Mouse (Mus musculus) liver, adult 2 months (tissue): ENCODE data around the gene Snx10. TPM values are rescaled to one million over a fixed set of nuclear protein-coding genes. Genes with fewer than 3 reads are reported as not detected.

ENCODE experiments used
- DNase-seq: peaks from one replicate; pipeline ENCODE4 v3.0.0-alpha.2; 2011; ENCODE audit warnings: low read depth, low spot score; ENCODE audit errors: extremely low read depth
- H3K27ac ChIP-seq: fragments of 200-500 bp; replicated peaks from 2 replicates; pipeline ENCODE4 v1.5.1; 2012; ENCODE audit warnings: low read depth, mild to moderate bottlenecking, control low read depth, inconsistent platforms, low read length; ENCODE audit not compliant: insufficient read depth
- H3K27me3 ChIP-seq: fragments of 200-500 bp; 2 replicates; pipeline ENCODE4 v1.6.1; 2012; ENCODE audit warnings: mild to moderate bottlenecking, moderate library complexity, low read length, inconsistent platforms; ENCODE audit not compliant: control insufficient read depth, insufficient read depth
- H3K36me3 ChIP-seq: fragments of 200-500 bp; 2 replicates; pipeline ENCODE4 v1.6.1; 2012; ENCODE audit warnings: low read length, inconsistent platforms; ENCODE audit not compliant: control insufficient read depth, insufficient read depth
- H3K4me1 ChIP-seq: fragments of 200-500 bp; 2 replicates; pipeline ENCODE4 v1.6.1; 2011; ENCODE audit warnings: low read length; ENCODE audit not compliant: control insufficient read depth, insufficient read depth
- H3K4me3 ChIP-seq: fragments of 200-500 bp; 2 replicates; pipeline ENCODE4 v1.5.1; 2011; ENCODE audit warnings: low read depth, mild to moderate bottlenecking, control low read depth, low read length, moderate library complexity; ENCODE audit not compliant: insufficient read depth
- H3K79me2 ChIP-seq: fragments of 200-500 bp; 2 replicates; pipeline ENCODE4 v1.6.1; 2012; ENCODE audit warnings: inconsistent platforms, mild to moderate bottlenecking, low read length, moderate library complexity; ENCODE audit not compliant: control insufficient read depth, insufficient read depth
- H3K9ac ChIP-seq: fragments of 200-500 bp; 2 replicates; pipeline ENCODE4 v1.6.1; 2012; ENCODE audit warnings: low read depth, mild to moderate bottlenecking, control low read depth, inconsistent platforms, low read length
- CTCF ChIP-seq: fragments of 200-500 bp; IDR thresholded peaks from 2 replicates; pipeline ENCODE4 v1.5.1; 2011; ENCODE audit warnings: low read depth, low read length, control low read depth
- POLR2A ChIP-seq: fragments of 200-500 bp; IDR thresholded peaks from 2 replicates; pipeline ENCODE4 v1.6.1; 2011; ENCODE audit warnings: low read length, control low read depth; ENCODE audit not compliant: insufficient read depth; ENCODE audit errors: extremely low read depth
- WGBS: fragments of 180-500 bp; shearing (Covaris S2); methylation state at CpG from one replicate; pipeline ENCODE4 v1.1.7; 2018; 5-methylcytosine and 5-hydroxymethylcytosine counted together
- polyA plus RNA-seq: library from polyadenylated mRNA; depleted of rRNA; stranded (reverse); fragments of >200 nt; gene quantifications from 2 replicates; pipeline ENCODE4 v1.2.3, GENCODE M21; 2012; rRNA removed
- total RNA-seq: library from RNA; depleted of rRNA; stranded (reverse); fragments of >200 nt; gene quantifications from 2 replicates; pipeline ENCODE4 v1.2.3, GENCODE M21; 2014; rRNA removed

Snx10 gene
- total and polyA plus RNA-seq, 2 experiments = 3.7 to 33.7 TPM

DNA sequence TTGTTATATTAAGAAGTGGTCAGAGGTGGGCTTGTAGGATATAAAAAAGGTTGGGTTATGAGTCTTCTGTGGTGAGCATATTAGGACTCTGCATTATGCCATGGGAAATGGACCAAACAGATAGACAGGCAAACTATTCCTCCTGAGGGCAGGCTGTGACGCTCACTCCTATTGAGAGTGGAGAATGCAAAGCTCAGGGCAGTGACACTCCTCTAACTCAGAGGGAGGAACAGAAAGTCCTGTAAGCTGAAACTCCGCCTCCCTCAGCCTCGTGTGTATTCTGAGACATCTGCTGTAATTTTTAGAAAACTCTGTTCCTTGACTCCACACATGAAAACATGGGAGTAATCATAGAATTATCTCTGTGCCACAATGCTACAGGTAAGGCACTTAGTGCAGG lies 106.0 kb downstream of the Snx10 start:
- no peak for TF ChIP-seq CTCF
- TF ChIP-seq POLR2A = no peak
- H3K4me1 ChIP-seq = peaks cover 2% of the 10 kb centered on the region; the same call in 1 of the 2 replicates
- no peaks in the 10 kb centered on the region for H3K79me2 ChIP-seq
- no peak overlapping the region for H3K4me3 ChIP-seq
- no peak overlapping the region for H3K9ac ChIP-seq
- H3K27ac ChIP-seq = no peak overlapping the region
- H3K27me3 ChIP-seq = no peaks in the 10 kb centered on the region
- no peak for DNase-seq
- no peaks in the 10 kb centered on the region for H3K36me3 ChIP-seq
- 62% methylated on average over 3 of the region's 3 CpGs for WGBS

GRCm38 (mm10) chr6:51630184-51630583 lies 106.5 kb downstream of the Snx10 start:
- TF ChIP-seq POLR2A (no peak), CTCF (no peak)
- WGBS = 70% methylated on average over 2 of the region's 2 CpGs
- H3K79me2 ChIP-seq = no peaks in the 10 kb centered on the region
- peak; percentile 3 for DNase-seq
- H3K9ac ChIP-seq = no peak overlapping the region
- no peak overlapping the region for H3K27ac ChIP-seq
- H3K27me3 ChIP-seq = no peaks in the 10 kb centered on the region
- H3K4me1 ChIP-seq = peaks cover 2% of the 10 kb centered on the region; the same call in 1 of the 2 replicates
- H3K4me3 ChIP-seq = no peak overlapping the region
- no peaks in the 10 kb centered on the region for H3K36me3 ChIP-seq

- no peak for DNase-seq
- 84% methylated on average over 4 of the region's 4 CpGs for WGBS
- Histone ChIP-seq H3K79me2 (no peaks in the 10 kb centered on the region), H3K27ac (no peak overlapping the region), H3K4me1 (peaks cover 5% of the 10 kb centered on the region), H3K9ac (no peak overlapping the region), H3K27me3 (no peaks in the 10 kb centered on the region), H3K36me3 (no peaks in the 10 kb centered on the region), H3K4me3 (no peak overlapping the region)
- TF ChIP-seq POLR2A (no peak), CTCF (no peak)
These were observed 109.4 kb downstream of the Snx10 start for GRCm38 (mm10) chr6:51632928-51633662.

DNA sequence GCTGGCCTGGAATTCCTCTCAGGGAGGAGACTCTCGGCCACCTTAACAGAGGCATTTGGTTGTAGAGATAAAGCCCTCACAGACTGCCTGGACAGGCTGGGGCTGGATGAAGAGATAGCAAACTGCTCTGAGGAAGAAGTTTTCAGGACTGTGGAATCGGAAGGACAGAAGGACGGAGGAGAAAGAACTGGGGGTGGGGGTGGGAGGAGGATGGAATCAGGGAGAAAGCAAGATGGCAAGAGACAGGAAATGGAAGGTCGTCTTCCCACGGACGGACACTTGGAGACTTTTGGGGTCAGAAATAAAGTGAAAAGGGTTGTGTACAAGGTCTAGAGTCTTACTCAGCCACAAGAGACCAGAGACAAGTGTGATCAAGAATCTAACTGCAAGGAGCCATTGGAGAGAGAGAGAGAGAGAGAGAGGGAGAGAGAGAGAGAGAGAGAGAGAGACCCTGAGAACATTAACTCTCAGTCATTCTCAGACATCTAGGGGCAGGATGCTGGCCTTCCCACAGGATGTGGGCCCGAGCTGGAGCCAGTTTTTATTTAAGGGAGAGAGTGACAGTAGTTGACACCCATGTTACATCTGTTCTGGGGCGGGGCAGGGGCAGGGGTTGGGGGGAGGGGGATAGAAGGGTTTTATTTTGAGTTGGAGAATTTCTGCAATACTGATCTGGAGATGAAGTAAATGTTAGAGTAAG lies 110.1 kb downstream of the Snx10 start:
- no peak for DNase-seq
- H3K36me3 ChIP-seq = no peaks in the 10 kb centered on the region
- WGBS = 79% methylated on average over 8 of the region's 8 CpGs
- H3K9ac ChIP-seq = no peak overlapping the region
- TF ChIP-seq POLR2A (no peak), CTCF (no peak)
- H3K4me1 ChIP-seq = peaks cover 5% of the 10 kb centered on the region
- no peak overlapping the region for H3K4me3 ChIP-seq
- H3K27me3 ChIP-seq = no peaks in the 10 kb centered on the region
- H3K79me2 ChIP-seq = no peaks in the 10 kb centered on the region
- no peak overlapping the region for H3K27ac ChIP-seq

DNA sequence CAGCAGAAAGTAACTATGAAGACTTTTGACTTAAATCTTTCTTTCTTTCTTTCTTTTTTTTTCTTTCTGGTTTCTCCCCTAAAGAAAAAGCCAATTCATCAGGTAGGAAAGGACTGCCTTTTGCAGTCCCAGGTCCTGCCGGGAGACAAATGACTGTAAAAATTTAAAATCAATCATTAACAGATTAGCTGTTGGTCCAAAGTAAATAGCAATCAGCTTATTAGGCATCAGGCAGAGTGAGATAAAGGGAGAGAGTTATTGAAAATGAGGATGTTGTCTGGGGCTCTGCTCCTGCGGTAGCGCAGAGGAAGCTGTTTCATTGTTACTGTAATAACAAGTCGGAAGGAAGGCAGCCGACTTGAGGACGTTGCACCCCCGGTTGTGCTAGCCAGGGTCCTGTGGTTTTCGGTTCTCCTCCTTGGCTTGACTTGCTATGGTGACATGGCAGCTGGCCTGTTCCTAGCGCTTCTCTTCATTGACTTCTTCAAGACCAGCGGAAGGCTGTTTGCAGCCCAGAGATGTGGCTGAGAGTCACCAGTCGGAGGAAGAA lies 112.4 kb downstream of the Snx10 start:
- Histone ChIP-seq H3K4me3 (no peak overlapping the region), H3K9ac (no peak overlapping the region), H3K79me2 (no peaks in the 10 kb centered on the region), H3K36me3 (no peaks in the 10 kb centered on the region), H3K27me3 (no peaks in the 10 kb centered on the region), H3K4me1 (peaks cover 3% of the 10 kb centered on the region), H3K27ac (no peak overlapping the region)
- peak; percentile 81 for DNase-seq
- 21% methylated on average over 11 of the region's 11 CpGs for WGBS
- TF ChIP-seq CTCF = no peak
- no peak for TF ChIP-seq POLR2A

Other genes with a start within 250 kb of the Snx10 start
- 0.18 and 0.81 TPM in 2 replicates for gene Nfe2l3, start 91.2 kb upstream of the Snx10 start, total RNA-seq
- 0.04 and 0.33 TPM in 2 replicates for gene Nfe2l3, start 91.2 kb upstream of the Snx10 start, polyA plus RNA-seq
- gene Hnrnpa2b1, start 54.0 kb upstream of the Snx10 start, total RNA-seq = 151 and 166 TPM in 2 replicates
- 43.8 and 49.2 TPM in 2 replicates for gene Hnrnpa2b1, start 54.0 kb upstream of the Snx10 start, polyA plus RNA-seq
- gene Cbx3, start 53.5 kb upstream of the Snx10 start, total RNA-seq = 37.7 and 42.0 TPM in 2 replicates
- 3.7 TPM in 2 replicates for gene Cbx3, start 53.5 kb upstream of the Snx10 start, polyA plus RNA-seq